In genomic region chr5:29818287-29818686, GRCm38 (mm10) we compare ENCODE assay signal across 15 mouse cellular contexts.
DNase-seq lines count a peak whose midpoint lies in the region.
"Had no signal": no experiment of that assay in that cellular context is flagged by ENCODE, and none has a peak within 500 bp of the region (broad histone marks: within the 10 kb centered on the region; RNA-seq: fewer than 3 reads in every experiment).

No protein-coding gene starts in this region.

- DNase-seq in Muller cell, postnatal 12 days (ENCODE audit: inconsistent ontology term), result peak; percentile 66
- DNase-seq in NIH3T3 (ENCODE audit: low read depth) (peak; percentile 17), liver (no peak)
- peak; percentile 24 for DNase-seq in lung, postnatal 10 days
- peak; percentile 16 to 30 for DNase-seq in lung, postnatal 4 days
- no peak for DNase-seq in cerebellum, adult 18-20 months
- DNase-seq: adrenal gland, postnatal 10 days; adrenal gland, postnatal 36 days; cerebellum, adult 2 months; cerebellum, adult 9-11 months; cerebellum, postnatal 25 days; gastrocnemius, postnatal 25 days; heart, adult 18-20 months; heart, postnatal 10 days; heart, postnatal 36 days had no signal

Comparison
In these comparisons a context has a peak if more than half of its experiments do, and no peak if none do; other contexts are left out.
1. DNase-seq: peak in Muller cell, postnatal 12 days (single experiment), NIH3T3 (single experiment), lung, postnatal 10 days (single experiment) and lung, postnatal 4 days (2 of 2); none in cerebellum, adult 18-20 months (0 of 2) and liver (single experiment).